Mouse (Mus musculus) activated CD4-positive, CD25-positive, alpha-beta regulatory T cell (primary cell): Measurements from ENCODE around the gene Hepacam2. TPM values are rescaled to one million over a fixed set of nuclear protein-coding genes. Genes with fewer than 3 reads are reported as not detected.

Source experiments
- polyA plus RNA-seq, 2 experiments: library from polyadenylated mRNA; unstranded; fragments of 100-300 nt; shearing (Covaris generic); gene quantifications; one replicate each; pipeline ENCODE4 v1.2.1; 2017

Hepacam2 gene
- 1 to 10 TPM in 1 of 2 experiments, under 1 TPM in 1; 0.61 to 1.2 TPM for polyA plus RNA-seq

GRCm38 (mm10) chr6:3498162-3498848 is at the start of gene Hepacam2, which contains the start of gene Vps50:
Gene Hepacam2 (minus strand): TSS chr6:3498298.
Gene Vps50 (plus strand): TSS chr6:3498382.

Other genes with a start within 250 kb of the Hepacam2 start
- 10 to 100 TPM; 68.6 to 96.9 TPM for gene Samd9l, start 98.7 kb downstream of the Hepacam2 start, polyA plus RNA-seq
- gene Vps50, start 84 bp upstream of the Hepacam2 start, polyA plus RNA-seq, result 10 to 100 TPM; 15.4 to 26.1 TPM